Mouse (Mus musculus): Measurements from ENCODE around the gene 1700015F17Rik.
A peak's percentile ranks its signal among the peaks of the same experiment; 100 is the strongest.

DNA sequence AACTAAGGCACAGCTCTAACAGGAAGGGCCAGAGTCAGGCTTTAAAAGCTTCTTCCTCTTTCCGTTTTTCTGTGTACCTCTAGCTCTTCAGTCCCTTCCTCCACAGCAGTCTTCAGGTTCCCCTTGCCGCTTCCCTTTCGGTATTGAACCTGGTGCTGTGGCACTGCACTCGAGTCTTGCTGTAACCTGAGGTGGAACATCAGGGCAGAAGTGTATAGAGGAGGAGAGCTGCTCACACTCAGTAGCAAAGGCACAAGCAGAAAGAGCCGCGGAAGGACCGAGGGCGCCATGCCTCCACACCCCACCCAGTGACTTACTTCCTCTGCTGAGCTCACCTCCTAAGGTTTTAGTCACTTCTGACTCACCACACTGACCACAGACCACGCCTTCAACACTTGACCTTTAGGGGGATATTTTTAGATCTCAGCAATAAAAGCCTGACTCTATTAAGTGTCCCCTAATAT is 58.9 kb downstream of the 1700015F17Rik start, which contains the start of gene Cdk14:
- TF ChIP-seq CTCF (IDR thresholded peaks at IDR 0.05; ENCODE audit: control insufficient read depth, insufficient read depth, insufficient read length) (no peak), USF1 (IDR thresholded peaks at IDR 0.05; ENCODE audit: low read depth) (no peak), MYOD1 (IDR thresholded peaks at IDR 0.05; ENCODE audit: control insufficient read depth, insufficient read length, low read depth) (no peak), MAX (IDR thresholded peaks at IDR 0.05) (peak; percentile 73), MYOG (IDR thresholded peaks at IDR 0.05; ENCODE audit: control insufficient read depth, extremely low read depth, insufficient read length) (no peak), FOSL1 (IDR thresholded peaks at IDR 0.05; ENCODE audit: insufficient read depth, low read length, poor library complexity, severe bottlenecking) (peak; percentile 87)
